Mouse (Mus musculus) hindbrain, embryonic 12.5 days (tissue): Measurements from ENCODE around the gene Cacng6. TPM values are rescaled to one million over a fixed set of nuclear protein-coding genes. Genes with fewer than 3 reads are reported as not detected.

ENCODE experiments used
- ATAC-seq: fragments of 200-750 bp; cut with Nextera tagmentation; 2 replicates; pipeline ENCODE4 v1.8.0; 2017; ENCODE audit warnings: moderate TSS enrichment; ENCODE audit not compliant: low FRiP score
- H3K27ac ChIP-seq: fragments of 300-500 bp; sonication (generic); 2 replicates; pipeline ENCODE4 v1.5.1; 2016; ENCODE audit warnings: mild to moderate bottlenecking
- H3K27me3 ChIP-seq: fragments of 300-500 bp; sonication (generic); 2 replicates; pipeline ENCODE4 v1.6.1; 2016; ENCODE audit warnings: mild to moderate bottlenecking
- H3K36me3 ChIP-seq: fragments of 300-500 bp; sonication (generic); 2 replicates; pipeline ENCODE4 v1.6.1; 2016; ENCODE audit warnings: mild to moderate bottlenecking
- H3K4me1 ChIP-seq: fragments of 300-500 bp; sonication (generic); 2 replicates; pipeline ENCODE4 v1.6.1; 2016
- H3K4me2 ChIP-seq: fragments of 300-500 bp; sonication (generic); replicated peaks from 2 replicates; pipeline ENCODE4 v1.6.1; 2016; ENCODE audit warnings: mild to moderate bottlenecking
- H3K4me3 ChIP-seq: fragments of 300-500 bp; sonication (generic); 2 replicates; pipeline ENCODE4 v1.5.1; 2016; ENCODE audit warnings: mild to moderate bottlenecking
- H3K9ac ChIP-seq: fragments of 300-500 bp; sonication (generic); 2 replicates; pipeline ENCODE4 v1.6.1; 2016; ENCODE audit warnings: mild to moderate bottlenecking, moderate library complexity
- H3K9me3 ChIP-seq: fragments of 300-500 bp; sonication (generic); replicated peaks from 2 replicates; pipeline ENCODE4 v1.6.1; 2016; ENCODE audit warnings: mild to moderate bottlenecking
- WGBS: fragments of 180-500 bp; shearing (Covaris S2); methylation state at CpG from one replicate; pipeline ENCODE4 v1.1.7; 2016; 5-methylcytosine and 5-hydroxymethylcytosine counted together
- microRNA-seq: library from miRNA; unstranded; fragments of <30 nt; microRNA quantifications from one replicate; pipeline ENCODE4, GENCODE M21; 2017
- polyA plus RNA-seq: library from polyadenylated mRNA; unstranded; fragments of >200 nt; fragmentation: Nextera tagmentation; extraction: Ambion mirVana; gene quantifications from 2 replicates; pipeline ENCODE4 v1.2.1, GENCODE M21; 2016

The Cacng6 gene
- polyA plus RNA-seq, 1 experiment from 2014 or later: 0.27 TPM

DNA sequence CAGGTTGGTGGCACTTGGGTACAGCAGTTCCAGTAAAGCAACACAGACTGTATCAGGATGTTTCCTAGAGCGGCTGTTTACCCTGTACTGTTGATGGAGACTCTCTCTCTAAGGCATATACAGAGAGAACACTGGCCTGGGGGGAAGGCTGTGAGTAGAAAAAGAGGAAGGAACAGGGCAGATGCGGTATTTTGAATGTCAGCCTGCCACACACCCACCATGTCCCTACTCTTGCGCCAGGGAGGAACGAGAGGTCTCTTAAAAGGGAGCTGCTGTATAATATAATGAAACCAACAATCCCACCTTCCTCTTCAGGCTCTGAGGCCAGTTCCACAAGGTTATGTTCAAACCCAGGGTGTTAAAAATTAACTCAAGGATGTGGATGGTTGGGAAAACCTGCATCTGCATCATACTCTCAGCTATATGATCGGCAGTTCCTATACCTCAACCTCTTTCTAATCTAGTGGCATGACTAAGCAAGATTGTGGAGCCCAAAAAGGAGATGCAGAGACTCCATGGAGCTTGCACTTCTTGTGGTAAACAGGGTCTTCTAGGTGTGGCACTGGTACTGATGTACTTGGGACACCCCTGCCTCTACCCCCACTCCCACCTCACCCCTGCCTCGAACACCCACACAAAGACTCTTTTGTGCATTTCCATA, 58.1 kb downstream of the Cacng6 start:
- H3K9ac ChIP-seq: no peak overlapping the region
- peaks cover 6% of the 10 kb centered on the region; the same call in 1 of the 2 replicates for H3K9me3 ChIP-seq
- no peak overlapping the region for H3K4me2 ChIP-seq
- H3K4me3 ChIP-seq: no peak overlapping the region
- 92% methylated on average over 6 of the region's 6 CpGs for WGBS
- no peaks in the 10 kb centered on the region for H3K4me1 ChIP-seq
- H3K27me3 ChIP-seq: no peaks in the 10 kb centered on the region
- H3K36me3 ChIP-seq: no peaks in the 10 kb centered on the region
- no peak overlapping the region for H3K27ac ChIP-seq
- no peak for ATAC-seq

Small RNAs within 50 kb of the gene (microRNA-seq; reads per million reads assigned to microRNA genes)
- gene Gm23450: 19.2 reads per million, percentile 28 among the genes with 10 or more reads in this experiment

Other genes starting within 250 kb of the Cacng6 start
- gene Nlrp12, start 174.5 kb upstream of the Cacng6 start, polyA plus RNA-seq: not detected in 2 replicates
- gene Myadm, start 135.1 kb upstream of the Cacng6 start, polyA plus RNA-seq: 36.1 and 41.7 TPM in 2 replicates
- gene Prkcg, start 135.0 kb upstream of the Cacng6 start, polyA plus RNA-seq: 0.35 and 0.39 TPM in 2 replicates
- 3.7 and 4.6 TPM in 2 replicates for gene Cacng7, start 91.2 kb upstream of the Cacng6 start, polyA plus RNA-seq
- 7.9 and 8.6 TPM in 2 replicates for gene Cacng8, start 33.5 kb upstream of the Cacng6 start, polyA plus RNA-seq
- gene Tarm1, start 78.4 kb downstream of the Cacng6 start, polyA plus RNA-seq: not detected in 2 replicates
- 0.21 and 0.27 TPM in 2 replicates for gene Oscar, start 192.0 kb downstream of the Cacng6 start, polyA plus RNA-seq
- gene Ndufa3, start 193.2 kb downstream of the Cacng6 start, polyA plus RNA-seq: 267 and 378 TPM in 2 replicates
- 38.1 and 45.0 TPM in 2 replicates for gene Tfpt, start 205.7 kb downstream of the Cacng6 start, polyA plus RNA-seq
- gene Prpf31, start 205.8 kb downstream of the Cacng6 start, polyA plus RNA-seq: 114 and 115 TPM in 2 replicates
- 58.1 and 59.3 TPM in 2 replicates for gene Cnot3, start 221.1 kb downstream of the Cacng6 start, polyA plus RNA-seq
- gene Leng1, start 241.6 kb downstream of the Cacng6 start, polyA plus RNA-seq: 20.7 and 21.4 TPM in 2 replicates